Mouse (Mus musculus) frontal cortex, postnatal 25 days (tissue): ENCODE results near the gene Gcnt7.

Experiments used
- DNase-seq, 2 experiments: peaks; one replicate each; pipeline ENCODE4 v3.0.0; 2022; ENCODE audit warnings: low spot score in 2 of 2

Gcnt7 gene

DNA sequence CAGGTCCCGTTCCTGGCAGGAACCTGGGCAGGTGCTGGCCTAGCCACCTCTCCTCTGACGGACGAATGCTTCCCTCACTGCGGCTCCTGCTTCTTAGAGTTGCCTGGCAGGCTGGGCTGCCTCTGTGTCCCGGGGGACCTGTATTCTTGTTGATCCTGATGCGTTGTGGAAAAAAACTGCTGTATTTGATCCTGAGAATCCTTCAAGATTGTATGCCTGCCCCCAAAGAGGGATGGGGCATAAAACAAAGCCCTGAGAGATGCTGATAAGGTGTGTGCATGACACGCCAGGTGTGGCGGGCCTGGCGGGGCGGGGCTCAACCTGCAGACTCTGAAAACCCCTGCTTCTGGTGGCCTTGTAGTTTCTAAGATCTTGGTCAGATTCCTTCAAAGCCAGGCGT, at the start of gene Gcnt7:
TSS of gene Gcnt7 (minus strand) at position 101 of the 400 bp plus-strand sequence.
- no peak for DNase-seq

DNA sequence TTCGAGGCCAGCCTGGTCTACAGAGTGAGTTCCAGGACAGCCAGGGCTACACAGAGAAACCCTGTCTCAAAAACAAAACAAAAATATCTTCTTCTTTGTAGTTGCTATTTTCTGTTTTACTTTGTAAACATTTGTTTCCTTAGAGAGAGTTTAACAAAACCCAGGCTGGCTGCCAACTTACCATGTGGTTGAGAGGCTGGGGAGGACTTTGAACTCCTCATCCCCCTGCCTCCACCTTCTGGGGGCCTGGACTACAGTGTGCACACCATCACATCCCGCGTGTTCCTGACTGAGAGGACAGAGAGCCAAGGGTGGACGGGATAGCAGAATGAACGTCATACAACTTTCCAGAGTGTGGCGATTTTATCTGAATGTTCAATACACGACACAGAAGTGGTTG, 47.7 kb upstream of the Gcnt7 start:
- no peak for DNase-seq

DNA sequence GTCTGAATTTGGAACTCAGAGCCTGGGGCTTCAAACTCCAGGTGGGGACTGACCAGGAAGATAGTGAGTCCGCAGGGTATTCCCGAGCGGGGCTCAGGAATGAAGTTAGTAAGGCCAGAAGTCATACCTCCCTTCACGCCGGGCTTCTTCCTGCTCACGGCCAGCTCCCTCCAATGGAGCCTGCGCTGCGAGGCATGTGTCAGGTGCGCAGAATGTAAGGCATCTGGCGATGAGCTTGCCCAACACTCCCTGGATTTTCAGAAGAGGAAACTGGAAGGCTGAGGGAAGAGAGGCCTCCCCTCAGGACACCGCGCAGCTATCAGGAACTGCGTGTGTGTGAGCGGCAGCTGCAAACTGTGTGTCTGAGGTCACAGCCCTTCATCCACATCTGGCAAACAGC, 43.8 kb upstream of the Gcnt7 start:
- DNase-seq = no peak

DNA sequence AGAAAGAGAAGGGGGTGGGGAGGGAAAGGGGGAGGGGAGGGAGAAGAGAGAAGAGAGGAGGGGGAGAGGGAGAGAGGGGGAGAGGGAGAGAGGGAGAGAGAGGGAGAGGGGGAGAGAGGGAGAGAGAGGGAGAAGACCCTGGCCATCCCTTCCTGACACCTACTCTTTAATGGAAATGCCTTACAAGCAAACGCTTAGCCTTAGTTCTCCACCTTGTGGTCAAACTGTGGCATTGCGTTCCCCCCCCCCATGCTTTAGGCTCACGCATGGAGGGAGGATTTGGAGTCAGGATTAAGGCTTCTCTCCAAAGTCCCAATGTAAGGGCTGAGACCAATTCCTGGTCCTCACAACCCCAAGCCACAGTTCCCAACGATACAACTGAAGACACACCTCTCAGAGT, 42.9 kb upstream of the Gcnt7 start:
- no peak for DNase-seq

DNA sequence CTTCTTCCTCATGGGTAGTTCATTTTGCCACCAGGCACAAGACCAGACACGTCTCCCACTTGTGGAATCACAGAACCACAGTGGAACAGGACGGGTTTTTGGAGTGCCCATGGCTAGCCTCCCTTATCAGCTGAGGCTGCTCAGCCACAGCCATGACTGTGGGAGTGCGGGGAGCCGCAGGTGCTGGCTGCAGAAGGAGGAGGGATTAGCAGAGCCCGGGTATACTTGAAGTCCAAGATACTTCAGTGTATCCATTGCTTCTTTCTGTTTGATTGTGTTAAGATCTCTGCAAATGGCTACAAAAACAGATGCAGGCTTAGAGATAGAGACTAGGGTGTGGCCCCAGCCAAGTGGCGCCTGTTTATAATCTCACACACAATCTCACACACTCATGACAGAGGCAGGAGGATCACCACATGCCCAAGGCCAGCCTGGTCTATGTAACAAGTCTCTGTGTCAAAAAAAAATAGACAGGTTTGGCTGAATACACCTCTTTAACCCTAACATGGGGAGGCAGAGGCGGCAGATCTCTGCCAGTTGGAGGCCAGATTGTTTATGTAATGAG, 42.4 kb upstream of the Gcnt7 start:
- no peak for DNase-seq

DNA sequence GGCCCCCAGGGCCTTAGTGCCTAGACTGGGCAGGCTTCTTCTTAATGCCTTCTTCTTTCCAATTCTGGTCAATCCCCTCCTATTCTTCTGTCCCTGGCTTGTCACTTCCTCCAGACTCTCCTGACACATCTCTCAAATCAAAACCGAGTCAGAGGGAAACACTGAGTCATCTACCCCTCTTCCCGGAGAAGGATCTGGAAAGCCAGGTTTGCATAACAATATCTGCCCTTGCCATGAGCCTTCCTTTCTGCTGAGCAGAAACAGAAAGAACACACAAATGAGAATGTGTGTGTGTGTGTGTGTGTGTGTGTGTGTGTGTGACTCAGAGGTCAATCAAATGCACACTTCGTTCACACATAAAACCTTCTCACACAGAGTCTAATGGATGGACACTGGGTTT, 40.4 kb upstream of the Gcnt7 start:
- no peak for DNase-seq

DNA sequence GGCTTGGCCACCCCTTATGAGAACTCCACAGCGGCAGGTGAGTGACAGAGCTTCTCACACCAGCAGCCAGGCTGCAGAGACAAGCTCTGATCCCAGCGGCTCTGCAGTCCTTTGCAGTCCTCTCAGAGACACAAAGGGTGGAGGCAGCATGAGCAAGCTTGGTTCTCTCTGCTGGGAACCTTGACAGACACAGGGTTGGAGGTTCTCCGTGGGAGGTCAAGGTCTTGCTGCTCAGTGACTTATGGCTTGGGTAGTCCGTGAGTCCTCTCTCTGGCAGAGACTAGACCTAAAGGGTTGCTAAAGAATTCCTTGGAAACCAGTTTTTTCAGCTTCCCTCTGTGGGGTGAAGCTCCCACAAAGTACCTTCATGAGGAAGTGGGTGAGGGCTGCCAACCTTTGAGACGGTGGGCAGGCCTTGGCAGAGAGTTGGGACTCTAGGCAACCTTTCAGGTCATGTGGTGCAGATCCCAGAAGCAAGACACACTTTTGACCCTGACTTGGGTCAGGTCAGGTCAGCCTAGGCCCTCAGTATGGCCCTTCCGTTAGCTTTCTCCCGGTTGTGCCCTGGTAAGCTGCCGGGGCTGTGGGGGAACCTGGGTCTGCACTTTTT, 38.4 kb upstream of the Gcnt7 start:
- no peak for DNase-seq

DNA sequence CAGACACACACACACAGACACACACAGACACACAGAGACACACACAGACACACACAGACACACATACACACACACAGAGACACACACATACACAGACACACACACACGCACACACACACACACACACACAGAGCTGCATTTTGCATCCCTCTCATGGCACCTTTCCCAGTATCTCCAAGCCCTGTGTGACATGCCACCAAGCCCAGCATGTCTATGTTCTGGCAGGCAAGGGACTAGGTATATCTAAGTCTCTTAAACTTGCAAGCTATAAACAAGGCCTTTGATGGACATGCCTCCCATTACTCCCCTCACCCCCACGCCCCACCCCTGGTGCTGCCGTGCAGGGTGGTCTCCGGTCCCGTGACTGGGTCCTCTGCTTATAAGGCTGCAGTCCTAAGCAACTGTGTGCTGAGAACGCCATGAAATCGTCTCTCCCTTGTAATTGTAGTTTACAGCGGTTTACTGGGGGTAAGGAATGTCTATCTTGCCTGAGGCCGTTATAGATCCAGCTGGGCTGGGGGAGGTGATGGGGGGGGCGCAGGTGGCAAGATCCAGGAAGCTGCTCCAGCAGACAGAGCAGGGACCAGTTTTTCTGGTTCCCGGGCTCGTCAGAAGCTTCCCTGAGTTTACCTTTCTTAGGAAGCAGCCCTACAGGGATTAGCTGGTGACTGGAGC, 26.4 kb upstream of the Gcnt7 start:
- DNase-seq = no peak

DNA sequence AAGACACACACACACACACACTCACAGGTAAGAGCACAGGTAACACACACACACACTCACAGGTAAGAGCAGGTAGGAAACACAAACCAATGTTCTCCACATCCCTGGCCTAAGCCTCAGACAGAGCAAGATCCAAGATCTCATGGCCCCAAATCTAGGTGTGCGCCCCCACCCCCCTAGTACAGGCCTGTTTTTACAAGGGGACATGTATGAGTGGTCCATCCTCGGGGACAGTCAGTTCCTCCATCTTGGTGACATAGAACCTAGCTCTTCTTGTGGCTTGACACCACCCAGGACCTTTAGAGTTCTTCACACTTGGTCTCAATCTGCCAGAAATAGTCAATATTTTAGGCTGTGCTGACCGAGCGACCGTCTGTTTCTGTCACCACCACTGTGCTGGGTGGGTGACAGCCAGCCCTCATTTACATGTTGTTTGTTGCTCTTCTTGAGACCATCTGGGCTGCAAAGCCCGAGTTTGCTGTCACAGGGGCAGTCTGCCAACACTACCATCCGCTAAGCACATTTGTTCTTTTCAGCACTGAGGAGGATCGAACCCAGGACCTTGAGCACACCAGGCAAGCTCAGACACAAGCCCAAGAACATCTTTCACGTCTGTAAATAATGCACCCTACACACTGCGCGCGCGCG, 25.5 kb upstream of the Gcnt7 start:
- DNase-seq = no peak

DNA sequence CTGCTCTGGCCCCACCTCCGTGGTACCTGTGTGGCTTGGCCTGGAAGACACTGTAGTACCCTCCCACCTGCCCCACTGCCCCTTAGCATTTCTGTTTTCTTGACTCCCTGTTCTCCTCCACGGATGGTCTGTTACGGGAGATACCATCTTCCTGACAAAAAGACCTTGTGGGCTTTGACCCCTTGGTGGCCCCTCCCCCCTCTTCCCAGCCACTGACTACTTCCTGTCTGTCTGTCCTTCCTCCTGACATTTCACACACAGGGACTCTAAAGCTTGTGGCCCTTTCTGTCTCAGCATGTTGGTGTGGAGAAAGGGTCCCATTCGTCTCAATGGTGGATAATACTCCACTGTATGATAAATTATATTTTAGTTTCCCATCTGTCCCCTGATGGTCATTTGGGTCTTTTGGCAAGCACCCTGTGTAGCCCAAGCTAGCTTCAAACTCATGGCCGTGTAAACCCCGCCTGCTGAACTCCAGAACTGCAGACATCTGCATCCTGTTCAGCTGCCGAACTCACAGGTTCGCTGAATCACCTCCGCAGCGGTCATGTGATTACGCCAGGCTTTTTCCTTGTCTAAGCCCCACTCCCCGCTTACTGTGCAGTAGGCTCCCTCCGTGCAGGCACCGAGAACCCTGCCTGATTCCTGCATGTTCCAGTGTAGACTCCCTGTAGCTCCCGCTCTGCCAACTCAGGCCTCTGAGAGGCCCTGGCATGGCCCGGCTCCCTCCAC, 23.4 kb upstream of the Gcnt7 start:
- DNase-seq = no peak

DNA sequence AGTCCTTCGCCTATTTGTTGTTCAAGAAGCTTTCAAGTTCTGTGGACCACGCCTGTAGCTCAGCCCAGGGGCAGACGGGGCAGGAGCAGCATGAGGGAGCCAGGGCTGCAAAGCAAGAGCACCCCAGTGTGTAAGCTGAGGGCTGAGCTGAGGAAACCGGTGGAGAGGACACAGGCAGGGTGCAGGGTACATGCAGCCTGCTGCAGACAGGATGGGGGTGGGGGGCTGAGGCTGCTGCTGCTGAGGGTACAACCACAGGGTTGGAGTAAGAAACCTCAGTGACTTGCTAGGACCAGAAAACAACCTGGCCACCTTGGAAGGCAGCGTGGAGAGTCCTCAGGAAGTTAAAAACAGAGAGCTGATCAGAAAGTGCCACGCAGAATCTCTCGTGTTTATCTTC, 21.9 kb upstream of the Gcnt7 start:
- DNase-seq = no peak

DNA sequence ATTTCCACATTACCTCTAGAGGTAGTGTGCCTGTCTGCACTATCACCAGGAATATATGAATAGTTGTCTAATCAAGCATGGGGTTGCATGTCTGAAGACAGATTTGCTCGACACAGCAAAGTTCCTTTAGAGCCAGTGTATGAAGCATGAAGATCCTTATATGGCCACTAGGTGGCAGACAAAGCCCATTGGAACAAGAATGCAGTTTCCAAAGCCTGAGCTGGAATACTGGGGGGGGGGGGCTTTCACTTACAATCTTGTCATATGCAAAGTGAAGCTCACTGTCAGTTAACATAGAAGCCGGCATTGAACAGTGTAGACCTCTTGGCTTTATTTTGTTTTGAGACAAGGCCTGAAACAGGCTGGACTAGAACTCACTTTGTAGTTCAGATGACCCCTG, 19.5 kb upstream of the Gcnt7 start:
- DNase-seq = no peak

DNA sequence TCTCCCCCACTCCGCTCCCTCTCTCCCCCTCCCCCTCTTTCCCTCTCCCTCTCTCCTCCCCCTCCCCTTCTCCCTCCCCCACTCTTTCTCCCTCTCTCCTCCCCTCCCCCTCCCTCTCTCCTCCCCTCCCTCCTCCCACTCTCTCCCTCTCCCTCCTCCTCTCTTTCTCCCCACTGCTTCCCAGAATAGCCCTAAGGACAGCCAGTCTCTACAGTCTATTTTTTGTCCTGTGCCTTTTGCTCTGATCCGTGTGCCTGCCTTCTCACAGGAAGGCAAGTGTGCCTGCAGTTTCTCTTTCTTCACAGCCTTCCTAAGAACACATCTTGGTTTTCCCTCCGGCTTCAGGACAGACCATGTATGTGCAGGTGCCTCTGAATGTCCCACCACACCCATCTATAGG, 19.0 kb upstream of the Gcnt7 start:
- DNase-seq = no peak

DNA sequence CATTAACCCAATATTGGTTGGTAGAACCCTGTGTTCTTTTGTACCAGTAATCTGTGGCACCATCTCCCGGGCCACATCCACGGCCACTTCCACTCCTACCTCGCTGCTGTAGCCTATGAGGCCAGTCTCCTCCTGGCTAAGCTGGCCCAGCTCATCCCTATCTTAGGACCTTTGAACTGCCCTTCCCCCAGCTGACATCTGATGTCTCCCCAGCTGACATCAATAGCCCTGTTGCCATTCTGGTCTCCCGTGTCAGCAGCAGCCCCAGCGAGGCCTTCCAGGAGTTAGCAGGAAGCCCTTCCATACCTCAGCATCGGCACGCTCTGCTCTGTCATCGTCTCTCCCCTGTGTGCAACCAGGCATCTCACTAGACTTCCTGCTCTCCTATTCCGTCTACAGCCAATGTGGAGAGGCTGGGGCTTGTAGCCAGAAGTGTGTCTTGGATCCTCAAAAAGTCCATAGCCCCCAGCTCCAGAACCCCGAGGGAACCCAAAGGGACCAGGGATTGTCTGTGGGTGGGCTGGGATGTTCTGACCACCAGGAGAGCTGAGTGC, 18.4 kb upstream of the Gcnt7 start:
- no peak for DNase-seq

DNA sequence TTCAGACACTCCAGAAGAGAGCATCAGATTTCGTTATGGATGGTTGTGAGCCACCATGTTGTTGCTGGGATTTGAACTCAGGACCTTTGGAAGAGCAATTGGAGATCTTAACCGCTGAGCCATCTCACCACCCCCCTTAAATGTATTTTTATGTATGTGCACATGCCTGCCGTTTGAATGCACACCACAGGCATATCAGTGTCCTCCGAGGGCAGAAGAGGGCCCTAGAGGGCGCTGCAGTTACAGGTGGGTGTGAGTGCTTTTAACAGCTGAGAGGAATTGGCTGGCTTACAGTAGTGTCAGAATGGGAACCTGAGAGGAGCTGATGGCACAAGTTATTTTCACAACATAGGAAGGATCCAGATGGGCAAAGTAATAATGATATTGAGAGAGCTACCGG, 16.6 kb upstream of the Gcnt7 start:
- no peak for DNase-seq

DNA sequence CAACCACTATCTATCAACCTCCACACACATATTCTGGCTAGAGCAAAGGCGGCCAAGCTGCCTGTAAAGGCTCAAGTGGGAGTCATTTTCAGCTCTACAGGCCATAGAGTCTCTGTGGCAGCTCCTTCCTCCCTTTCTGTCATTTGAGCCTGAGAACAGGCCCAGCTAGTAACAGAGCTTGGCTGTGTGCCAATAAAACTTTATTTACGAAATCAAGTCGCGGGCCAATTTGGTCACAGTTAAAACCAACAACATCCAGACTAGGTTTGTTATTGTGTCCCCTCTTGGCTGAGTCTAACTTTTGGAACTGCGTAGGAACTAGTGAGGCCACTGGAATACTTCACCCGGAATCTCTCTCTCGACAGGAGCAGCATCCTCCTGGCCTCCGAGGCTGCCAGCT, 15.2 kb upstream of the Gcnt7 start:
- no peak for DNase-seq

DNA sequence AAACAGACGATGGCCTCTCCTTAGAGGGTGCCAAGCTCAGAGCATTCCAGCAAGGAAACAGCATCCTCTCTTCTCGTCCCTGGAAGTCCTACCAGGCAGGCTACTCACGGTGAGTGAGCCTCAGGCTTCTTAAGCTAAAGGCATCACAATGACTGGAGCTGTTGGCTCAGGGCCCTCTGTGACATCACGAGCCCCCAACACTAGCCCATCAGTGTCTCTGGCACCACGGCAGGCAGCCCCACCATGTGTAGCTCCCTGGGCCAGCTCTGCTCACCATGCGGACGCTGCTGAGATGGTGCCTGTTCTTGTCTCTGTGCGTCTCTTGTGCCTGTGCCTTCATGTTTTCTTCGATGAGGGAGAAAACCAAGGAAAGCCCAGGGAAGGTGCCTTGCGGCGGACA, 13.9 kb upstream of the Gcnt7 start, which contains the start of gene Fam209:
TSS of gene Fam209 (plus strand) at position 203 of the 400 bp plus-strand sequence.
- no peak for DNase-seq

DNA sequence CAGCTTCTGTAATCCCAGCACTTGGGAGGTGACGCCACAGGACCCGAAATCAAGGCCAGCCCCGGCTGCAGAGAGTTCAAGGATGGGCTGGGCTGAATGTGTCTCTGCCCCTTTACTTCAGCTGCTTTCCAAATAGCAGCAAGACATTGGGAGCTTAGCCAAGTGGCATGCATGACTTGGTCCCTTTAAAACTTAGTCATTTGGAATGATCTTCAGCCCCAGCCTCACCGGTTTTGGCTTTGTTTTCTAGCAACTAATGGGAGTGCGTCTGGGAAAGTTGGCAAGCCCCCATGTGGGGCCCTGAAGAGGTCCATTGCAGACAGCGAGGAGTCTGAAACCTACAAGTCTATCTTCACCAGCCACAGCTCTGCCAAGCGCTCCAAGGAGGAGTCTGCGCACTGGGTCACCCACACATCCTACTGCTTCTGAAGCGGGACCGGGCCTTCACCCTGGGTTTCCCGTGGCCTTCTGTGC, 10.0 kb upstream of the Gcnt7 start:
- DNase-seq = no peak

DNA sequence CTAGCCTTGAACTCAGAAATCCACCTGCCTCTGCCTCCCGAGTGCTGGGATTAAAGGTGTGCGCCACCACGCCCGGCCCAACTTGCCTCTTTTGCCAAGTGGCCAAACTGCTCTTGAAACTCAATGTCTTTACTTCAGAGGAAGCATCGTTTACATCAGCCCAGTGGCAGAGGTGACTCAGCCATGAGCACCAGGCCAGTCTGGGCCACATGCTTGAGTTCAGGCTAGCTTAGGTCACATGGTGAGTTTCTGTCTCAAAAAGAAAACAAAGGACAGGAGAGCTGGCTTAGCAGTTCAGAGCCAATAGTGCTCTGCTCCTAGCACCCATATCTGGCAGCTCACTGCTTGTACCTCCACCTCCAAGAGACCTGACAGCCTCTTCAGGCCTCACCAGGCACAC, 8.8 kb upstream of the Gcnt7 start:
- DNase-seq = no peak

DNA sequence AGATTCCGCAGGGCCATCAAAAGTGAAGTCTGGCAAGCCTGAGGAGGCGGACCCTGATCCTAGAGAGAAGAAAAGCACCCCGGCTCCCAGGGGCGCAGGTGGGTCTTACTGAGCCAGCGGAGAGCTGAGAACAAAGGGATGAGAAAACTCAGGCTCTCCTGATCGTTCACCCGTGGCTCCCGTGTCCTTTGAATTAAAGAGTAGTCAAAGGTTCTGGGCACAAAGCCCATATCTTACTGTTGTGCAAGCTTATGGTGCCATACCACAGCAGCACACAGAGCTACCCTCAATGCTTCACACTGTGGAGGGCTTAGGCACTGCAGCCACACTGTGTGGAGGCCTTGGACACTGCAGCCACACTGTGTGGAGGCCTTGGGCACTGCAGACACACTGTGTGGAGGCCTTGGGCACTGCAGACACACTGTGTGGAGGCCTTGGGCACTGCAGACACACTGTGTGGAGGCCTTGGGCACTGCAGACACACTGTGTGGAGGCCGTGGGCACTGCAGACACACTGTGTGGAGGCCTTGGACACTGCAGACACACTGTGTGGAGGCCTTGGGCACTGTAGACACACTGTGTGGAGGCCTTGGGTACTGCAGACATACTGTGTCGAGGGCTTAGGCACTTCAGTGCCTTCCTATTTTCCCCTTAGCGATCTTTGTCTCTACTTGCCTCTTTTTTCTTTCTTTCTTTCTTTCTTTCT, 8.2 kb upstream of the Gcnt7 start:
- no peak for DNase-seq

DNA sequence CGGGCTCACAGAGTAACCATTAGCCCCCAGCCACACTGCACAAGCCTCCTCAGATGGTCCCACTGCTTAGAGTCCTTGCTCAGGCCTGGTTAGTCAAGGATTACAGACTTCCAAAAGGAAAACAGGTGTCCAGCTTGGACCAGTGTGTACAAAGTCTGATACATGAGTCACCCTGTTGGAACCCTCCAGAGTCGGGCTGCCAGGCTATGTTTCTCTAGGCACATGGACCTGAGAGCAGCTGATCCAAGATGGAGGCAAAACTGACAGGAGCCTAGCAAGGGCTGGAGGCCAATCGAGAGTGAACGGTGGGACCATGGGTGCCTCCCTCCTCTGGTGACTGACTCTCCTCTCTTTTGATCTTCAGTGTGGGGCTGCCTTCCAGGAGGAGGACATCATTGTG, 4.4 kb upstream of the Gcnt7 start:
- no peak for DNase-seq
